Mouse (Mus musculus) urinary bladder, adult 18-20 months (tissue): ENCODE measurements around the gene Efhc1.
"Not testable (repeated sequence)": the region's sequence is repeated elsewhere in the genome, so short reads cannot be mapped to it uniquely, and the experiment has no call there.

Experiments
- DNase-seq, 2 experiments: peaks; one replicate each; pipeline ENCODE4 v3.0.0; 2022; ENCODE audit warnings: low spot score in 2 of 2, mixed read lengths in 2 of 2

Efhc1 gene

GRCm38 (mm10) chr1:20951300-20951763 lies at the start of gene Efhc1:
Efhc1 (plus strand) TSS chr1:20951626.
- DNase-seq = peak; percentile 80 to 90

DNA sequence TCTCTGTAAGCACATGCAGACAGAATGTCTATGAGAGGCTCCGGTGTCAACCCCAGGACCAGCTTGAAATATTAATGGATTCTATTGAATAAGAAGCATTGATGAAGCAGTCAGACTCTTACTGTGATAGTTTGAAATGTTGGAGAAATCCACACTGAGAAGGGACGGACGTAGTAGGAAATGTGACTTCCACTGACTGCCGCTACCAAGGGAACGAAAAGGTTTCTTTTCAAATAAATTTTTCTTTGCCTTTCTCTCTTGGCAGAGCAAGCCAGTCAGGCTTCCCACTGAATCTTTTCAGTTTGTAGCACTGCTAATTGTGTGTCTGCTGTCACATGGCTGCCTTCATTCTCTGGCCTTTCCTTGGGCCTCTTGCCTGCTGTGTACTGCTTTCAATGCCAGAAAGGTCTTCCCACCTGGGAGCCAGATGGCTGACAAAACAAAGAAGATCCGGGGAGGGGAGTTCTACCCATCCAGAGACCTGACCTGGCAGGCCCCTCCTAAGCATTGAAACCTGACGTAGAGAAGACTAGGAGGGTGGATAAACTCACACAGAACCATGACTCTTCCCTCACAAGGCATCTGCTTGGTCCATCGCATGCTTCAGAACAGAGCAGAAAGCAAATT lies 45.8 kb upstream of the Efhc1 start:
- no peak for DNase-seq

DNA sequence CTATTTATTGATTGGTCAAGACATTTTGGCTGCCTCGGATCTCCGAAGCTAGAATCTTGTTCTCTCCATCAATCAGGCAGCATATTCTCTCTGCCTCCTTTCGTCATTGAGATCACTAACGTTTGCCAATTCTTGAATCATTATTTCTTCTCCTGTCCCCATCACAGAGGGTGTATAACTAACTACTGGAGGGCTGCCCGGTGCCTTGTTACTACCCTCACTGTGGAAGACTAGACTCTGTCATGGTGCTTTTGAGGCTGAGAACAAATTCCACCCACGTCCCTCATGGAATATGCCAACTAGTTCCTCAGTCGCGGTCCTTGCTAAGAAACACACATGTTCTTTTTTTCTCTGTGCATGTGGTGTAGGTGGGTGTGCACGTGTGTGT lies 45.3 kb upstream of the Efhc1 start:
- DNase-seq = no peak

DNA sequence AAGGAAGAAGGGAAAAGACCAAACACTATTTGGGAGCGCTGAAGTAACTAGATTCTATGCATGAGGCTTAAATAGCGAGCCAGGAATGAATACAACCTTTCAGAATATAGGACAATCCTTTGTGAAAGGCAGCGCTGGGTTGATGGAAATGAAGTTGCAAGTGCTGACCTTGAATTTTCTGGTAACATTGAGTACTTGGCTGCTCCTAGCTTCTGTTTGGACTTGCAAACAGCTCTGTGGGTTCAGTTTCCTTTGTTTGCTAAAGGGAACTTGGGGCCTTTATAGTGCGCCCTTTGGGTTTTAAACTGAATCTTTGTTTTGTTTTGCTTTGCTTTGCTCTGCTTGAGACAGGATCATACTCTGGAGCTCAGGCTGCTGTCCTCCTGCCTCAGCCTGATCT lies 42.9 kb upstream of the Efhc1 start:
- no peak for DNase-seq

DNA sequence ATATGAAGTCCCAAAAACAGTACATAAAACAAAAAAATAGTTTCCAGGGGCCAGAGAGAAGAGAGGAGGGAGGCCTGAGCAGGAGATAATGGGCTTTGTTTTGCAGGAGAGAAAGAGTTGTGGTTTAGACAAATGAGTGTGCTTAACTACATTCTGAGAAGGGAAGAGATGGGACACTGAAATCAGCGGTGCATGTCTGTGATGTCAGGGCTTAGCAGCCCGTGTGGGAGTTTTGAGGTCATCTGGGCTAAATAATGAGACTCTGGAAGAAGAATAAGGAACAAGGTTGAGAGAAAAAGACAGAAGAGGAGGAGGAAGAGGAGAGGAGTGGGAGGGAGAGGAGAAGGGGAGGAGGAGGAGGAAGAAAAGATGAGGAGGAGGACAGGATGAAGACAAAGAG lies 39.3 kb upstream of the Efhc1 start:
- DNase-seq = no peak

- DNase-seq = no peak
These were observed 38.8 kb upstream of the Efhc1 start for GRCm38 (mm10) chr1:20912527-20913171.

GRCm38 (mm10) chr1:20914769-20915168 lies 36.7 kb upstream of the Efhc1 start:
- no peak for DNase-seq

- DNase-seq = no peak
These were observed 35.8 kb upstream of the Efhc1 start for GRCm38 (mm10) chr1:20915608-20916007.

DNA sequence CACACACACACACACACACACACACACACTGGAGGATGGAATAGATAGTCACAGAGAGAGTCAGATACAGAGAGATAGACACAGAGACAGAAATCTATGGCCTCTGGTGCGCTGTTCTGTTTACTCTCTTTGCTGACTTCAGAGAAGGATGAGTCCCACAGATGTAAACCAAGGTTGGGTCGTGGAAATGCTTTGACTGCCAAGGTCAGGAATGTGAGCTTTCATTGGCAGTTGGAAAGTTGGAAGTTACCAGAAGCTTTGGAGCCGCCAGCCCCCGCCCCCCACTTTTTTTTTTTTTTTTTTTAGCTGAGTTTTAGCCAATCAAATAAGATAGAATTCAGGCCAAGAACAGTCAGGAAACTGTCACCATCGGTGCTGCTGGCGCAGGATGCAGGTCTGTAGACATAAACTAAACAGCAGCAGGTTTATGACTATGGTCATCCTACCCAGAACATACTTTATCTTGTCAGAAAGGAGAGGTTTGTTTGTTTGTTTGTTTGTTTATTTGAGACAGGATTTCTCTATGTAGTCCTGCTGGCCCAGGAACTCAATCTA lies 33.9 kb upstream of the Efhc1 start:
- no peak for DNase-seq

GRCm38 (mm10) chr1:20919728-20920127 lies 31.7 kb upstream of the Efhc1 start:
- no peak for DNase-seq

DNA sequence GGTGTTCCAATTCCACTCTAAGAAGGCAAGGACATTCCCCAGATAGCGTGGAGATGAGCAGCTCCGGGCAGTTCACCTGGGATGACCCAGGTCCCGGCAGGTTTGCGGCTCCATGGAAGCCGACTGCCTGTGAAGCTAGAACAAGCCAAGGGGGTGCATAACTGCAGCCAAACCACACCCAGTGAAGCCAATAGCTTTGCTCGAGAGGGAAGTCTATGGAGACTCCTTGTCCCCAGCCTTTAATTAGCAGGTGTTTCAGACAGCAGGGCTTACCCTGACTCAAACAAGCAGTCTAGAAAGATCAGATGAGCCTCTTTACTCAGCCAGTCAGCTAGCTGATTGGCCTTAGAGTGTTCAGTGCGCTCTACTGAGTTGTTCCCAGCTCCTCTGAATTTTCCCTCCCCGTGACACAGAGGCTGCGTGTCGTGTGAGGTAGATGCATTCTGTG lies 30.3 kb upstream of the Efhc1 start:
- no peak for DNase-seq

- DNase-seq = no peak
These were observed 28.6 kb upstream of the Efhc1 start for GRCm38 (mm10) chr1:20922612-20923399.

- DNase-seq = not testable (repeated sequence)
These were observed 26.1 kb upstream of the Efhc1 start for GRCm38 (mm10) chr1:20925324-20925723.

DNA sequence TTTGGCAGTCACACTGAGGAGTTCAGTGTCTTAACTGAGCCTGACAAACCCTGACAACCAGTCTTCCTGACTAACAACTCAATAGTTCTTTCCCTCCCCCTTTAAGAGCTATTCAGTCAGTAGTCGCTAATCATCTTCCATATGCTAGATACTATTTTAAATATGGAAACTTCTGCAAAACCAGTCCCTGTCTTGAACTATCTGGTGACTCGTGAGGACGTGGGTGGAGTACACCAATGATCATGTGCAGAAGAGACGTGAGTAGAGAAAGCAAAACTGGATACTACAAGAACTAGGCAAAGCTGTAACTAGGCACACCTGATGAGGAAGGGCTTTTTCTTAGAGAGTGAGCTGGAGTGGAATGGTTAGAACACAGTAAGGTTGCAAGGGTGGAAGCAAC lies 25.5 kb upstream of the Efhc1 start:
- no peak for DNase-seq

DNA sequence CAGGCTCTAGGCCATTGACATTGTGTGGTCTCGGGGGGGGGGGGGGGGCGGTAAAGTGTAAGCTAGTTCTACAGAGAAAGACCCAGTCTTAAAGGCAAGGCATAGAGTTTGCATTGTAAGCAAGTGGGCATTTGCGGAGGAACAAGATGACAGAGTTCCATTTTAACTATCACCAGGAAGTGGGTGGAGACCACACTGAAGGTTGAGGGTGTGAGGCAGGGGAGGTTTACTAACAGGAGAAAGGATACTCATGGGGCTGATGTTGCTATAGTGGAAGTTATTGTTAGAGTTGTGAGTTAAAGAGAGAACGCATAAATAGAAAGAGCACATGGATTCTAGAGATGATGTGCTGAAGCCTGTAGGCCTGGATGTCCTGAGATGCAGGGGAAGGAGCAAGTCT lies 25.1 kb upstream of the Efhc1 start:
- no peak for DNase-seq

- DNase-seq = no peak
These were observed 22.9 kb upstream of the Efhc1 start for GRCm38 (mm10) chr1:20928487-20928886.

- peak in 1 of 2 experiments; percentile 30 for DNase-seq
These were observed 18.0 kb upstream of the Efhc1 start for GRCm38 (mm10) chr1:20933457-20933856.

DNA sequence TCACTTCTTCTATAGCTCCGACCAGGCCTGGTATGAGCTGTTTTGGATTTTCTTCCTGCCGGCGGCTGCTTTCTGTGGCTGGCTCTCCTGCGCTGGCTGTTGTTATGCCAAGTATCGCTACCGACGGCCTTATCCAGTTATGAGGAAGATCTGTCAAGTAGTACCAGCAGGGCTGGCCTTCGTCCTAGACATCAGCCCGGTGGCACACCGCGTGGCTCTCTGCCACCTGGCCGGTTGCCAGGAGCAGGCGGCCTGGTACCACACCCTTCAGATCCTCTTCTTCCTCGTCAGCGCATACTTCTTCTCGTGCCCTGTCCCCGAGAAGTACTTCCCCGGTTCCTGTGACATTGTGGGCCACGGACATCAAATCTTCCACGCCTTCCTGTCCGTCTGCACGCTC lies 16.3 kb upstream of the Efhc1 start:
- no peak for DNase-seq

DNA sequence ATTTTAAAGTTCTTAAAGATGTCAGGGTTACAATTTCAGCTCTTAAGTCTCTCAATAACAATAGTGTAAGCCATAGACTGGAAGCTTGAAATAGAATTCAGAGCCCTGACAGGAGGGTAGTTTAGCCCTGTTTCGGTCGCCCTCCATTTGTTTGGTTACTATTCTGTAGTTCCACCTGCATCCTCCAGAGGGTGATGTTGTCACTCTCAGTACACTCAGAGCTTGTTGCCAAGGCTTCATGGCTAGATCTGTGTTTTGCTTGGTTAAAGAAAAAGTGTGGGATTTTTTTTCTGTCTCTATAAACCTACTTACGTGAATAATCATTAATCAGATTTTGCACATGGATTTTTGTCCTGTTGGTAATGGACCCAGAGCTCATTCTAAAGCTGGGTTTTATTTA lies 12.4 kb upstream of the Efhc1 start:
- peak in 1 of 2 experiments; percentile 36 for DNase-seq

- peak; percentile 37 to 41 for DNase-seq
These were observed 11.3 kb upstream of the Efhc1 start for GRCm38 (mm10) chr1:20940151-20940550.

- no peak for DNase-seq
These were observed 10.1 kb upstream of the Efhc1 start for GRCm38 (mm10) chr1:20941322-20941721.

- DNase-seq = no peak
These were observed 9.6 kb upstream of the Efhc1 start for GRCm38 (mm10) chr1:20941857-20942256.
